Mouse (Mus musculus): Measurements from ENCODE around the gene Gm13420.

Gm13420 gene

GRCm38 (mm10) chr2:29702189-29702588, 49.3 kb downstream of the Gm13420 start:
- DNase-seq (ENCODE audit: low spot score in 2 of 2), result no peak

- no peak for DNase-seq (ENCODE audit: low spot score in 2 of 2)
Measured at GRCm38 (mm10) chr2:29701393-29701792, 50.1 kb downstream of the Gm13420 start.

- no peak for DNase-seq (ENCODE audit: low spot score in 2 of 2)
Measured at GRCm38 (mm10) chr2:29700898-29701297, 50.6 kb downstream of the Gm13420 start.

GRCm38 (mm10) chr2:29698421-29699290, 52.8 kb downstream of the Gm13420 start:
- no peak for DNase-seq (ENCODE audit: low spot score in 2 of 2)

- no peak for DNase-seq (ENCODE audit: low spot score in 2 of 2)
Measured at GRCm38 (mm10) chr2:29696207-29696800, 55.2 kb downstream of the Gm13420 start.

Data from urinary bladder, postnatal 4 days (tissue).